Mouse (Mus musculus) testis, adult 2 months (tissue): ENCODE measurements around the gene Sptbn1. TPM values are rescaled to one million over a fixed set of nuclear protein-coding genes. Genes with fewer than 3 reads are reported as not detected.

ENCODE experiments used
- H3K27ac ChIP-seq: fragments of 200-500 bp; 2 replicates; pipeline ENCODE4 v1.5.1; 2012; ENCODE audit warnings: low read depth, low read length; ENCODE audit not compliant: control insufficient read depth, insufficient read depth
- H3K27me3 ChIP-seq: fragments of 200-500 bp; 2 replicates; pipeline ENCODE4 v1.6.1; 2012; ENCODE audit warnings: mild to moderate bottlenecking, low read length, moderate library complexity; ENCODE audit not compliant: control insufficient read depth, insufficient read depth
- H3K36me3 ChIP-seq: fragments of 200-500 bp; 2 replicates; pipeline ENCODE4 v1.6.1; 2012; ENCODE audit warnings: mild to moderate bottlenecking, low read length; ENCODE audit not compliant: control insufficient read depth, insufficient read depth
- H3K4me1 ChIP-seq: fragments of 200-500 bp; 2 replicates; pipeline ENCODE4 v1.6.1; 2012; ENCODE audit warnings: low read length; ENCODE audit not compliant: control insufficient read depth, insufficient read depth
- H3K4me3 ChIP-seq: fragments of 200-500 bp; 2 replicates; pipeline ENCODE4 v1.5.1; 2012; ENCODE audit warnings: low read depth, mild to moderate bottlenecking, low read length, moderate library complexity, mixed read lengths; ENCODE audit not compliant: control insufficient read depth
- CTCF ChIP-seq: fragments of 200-500 bp; IDR thresholded peaks from 2 replicates; pipeline ENCODE4 v1.5.1; 2012; ENCODE audit warnings: low read depth, mild to moderate bottlenecking, inconsistent platforms, low read length, moderate library complexity; ENCODE audit not compliant: control insufficient read depth, insufficient read depth, insufficient replicate concordance
- POLR2A ChIP-seq: fragments of 200-500 bp; IDR thresholded peaks from 2 replicates; pipeline ENCODE4 v1.6.1; 2012; ENCODE audit warnings: low read depth, mild to moderate bottlenecking, inconsistent platforms, low read length, moderate library complexity; ENCODE audit not compliant: control insufficient read depth
- polyA plus RNA-seq: library from polyadenylated mRNA; depleted of rRNA; stranded (reverse); fragments of >200 nt; gene quantifications from 2 replicates; pipeline ENCODE4 v1.2.3, GENCODE M21; 2012; rRNA removed

Sptbn1 gene
- 18.3 and 21.8 TPM in 2 replicates for polyA plus RNA-seq

DNA sequence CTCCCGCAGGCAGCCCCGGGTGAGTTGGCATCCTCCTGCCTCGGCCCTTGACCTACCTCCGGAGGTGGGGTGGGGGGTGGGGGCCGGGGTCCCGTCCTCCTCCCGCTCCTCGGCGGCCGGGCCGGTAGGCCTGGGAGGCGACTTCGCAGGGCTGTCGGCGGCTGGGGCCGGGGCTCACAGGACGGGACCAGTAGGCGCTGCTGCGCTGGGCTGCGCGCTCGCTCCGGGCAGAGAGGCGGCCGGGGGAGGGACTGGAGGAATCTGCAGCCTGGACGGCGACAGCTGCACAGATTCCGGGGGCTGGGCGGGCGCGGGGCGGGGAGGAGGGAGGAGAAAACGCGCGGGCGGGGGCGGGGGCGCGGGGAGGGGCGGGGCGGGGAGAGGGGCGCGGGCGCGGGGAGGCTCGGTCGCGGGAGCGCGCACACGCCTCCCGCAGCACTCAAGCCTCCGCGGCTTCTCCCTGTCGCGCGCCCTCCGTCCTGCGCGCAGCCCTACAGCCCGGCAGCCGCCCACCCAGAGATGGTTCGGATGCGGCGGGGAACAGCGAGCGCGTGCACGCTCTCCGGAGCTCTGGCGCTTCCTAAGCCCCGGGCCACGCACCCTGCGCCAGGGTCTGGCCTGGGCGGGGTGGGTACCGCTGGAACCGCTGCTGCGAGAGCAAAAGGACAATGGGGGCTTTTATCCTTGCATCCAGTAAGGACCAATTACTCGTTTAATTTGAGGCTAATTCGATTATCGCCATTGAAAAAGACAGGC lies at the start of gene Sptbn1:
Gene Sptbn1, minus strand, starts transcription at position 284 of the 756 bp plus-strand sequence.
- H3K27ac ChIP-seq, result peak within 1 kb of the TSS; percentile 77
- TF ChIP-seq POLR2A, result peak; percentile 55; the same call in 1 of the 2 replicates
- TF ChIP-seq CTCF, result no peak
- no peaks in the 10 kb centered on the region for H3K27me3 ChIP-seq
- H3K36me3 ChIP-seq, result no peaks in the 10 kb centered on the region
- peak within 1 kb of the TSS; percentile 90 for H3K4me3 ChIP-seq
- H3K4me1 ChIP-seq, result peaks cover 4% of the 10 kb centered on the region

GRCm38 (mm10) chr11:30294279-30294678 lies 26.3 kb upstream of the Sptbn1 start:
- Histone ChIP-seq H3K27ac (no peak overlapping the region), H3K4me3 (no peak overlapping the region), H3K27me3 (no peaks in the 10 kb centered on the region), H3K4me1 (peaks cover 2% of the 10 kb centered on the region; the same call in 1 of the 2 replicates), H3K36me3 (no peaks in the 10 kb centered on the region)
- TF ChIP-seq CTCF, result no peak
- no peak for TF ChIP-seq POLR2A

DNA sequence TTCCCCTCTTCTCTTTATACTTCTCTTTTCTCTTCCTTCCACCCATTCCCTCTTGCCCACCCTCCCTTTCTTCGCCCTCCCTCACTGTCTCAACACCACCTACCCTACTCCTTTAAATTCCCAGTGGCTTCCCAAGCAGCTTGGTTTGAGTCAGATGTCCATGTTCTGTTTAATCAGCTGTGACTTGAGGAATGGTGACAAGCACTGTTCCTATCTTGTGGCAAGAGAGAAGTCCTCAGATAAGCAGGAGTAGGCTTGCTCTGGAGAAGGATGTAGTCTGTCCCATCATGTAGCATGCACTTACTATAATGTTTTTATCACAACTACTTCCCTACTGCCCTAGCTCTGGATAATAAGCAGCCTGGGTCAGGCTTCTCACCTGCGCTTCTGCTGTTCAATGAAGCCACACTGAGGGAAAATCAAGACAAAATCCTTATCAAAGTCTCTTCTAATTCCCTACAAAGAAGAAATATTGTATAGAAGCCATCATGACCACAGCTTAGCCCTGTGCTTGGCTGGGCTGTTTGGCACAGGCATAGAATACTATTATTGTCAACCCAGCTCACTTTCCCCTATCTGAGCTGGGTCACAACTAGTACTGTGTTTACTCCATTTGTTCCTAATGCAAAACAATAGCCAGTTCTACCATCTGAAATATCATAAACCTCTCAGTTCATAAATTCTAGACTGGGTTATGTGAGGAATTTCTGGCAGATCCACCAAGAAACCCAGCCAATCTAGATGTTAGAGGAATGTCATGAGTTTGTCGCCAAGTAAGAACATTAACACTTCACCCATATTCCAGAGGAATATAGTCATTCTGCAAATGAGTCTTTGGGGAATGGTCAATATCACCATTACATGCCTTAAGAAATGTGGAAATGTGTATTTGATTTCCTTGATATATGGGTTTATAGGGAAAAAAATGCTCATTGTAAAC lies 24.5 kb upstream of the Sptbn1 start:
- TF ChIP-seq POLR2A (no peak), CTCF (no peak)
- H3K4me1 ChIP-seq, result peaks cover 2% of the 10 kb centered on the region; the same call in 1 of the 2 replicates
- no peaks in the 10 kb centered on the region for H3K36me3 ChIP-seq
- H3K4me3 ChIP-seq, result no peak overlapping the region
- no peaks in the 10 kb centered on the region for H3K27me3 ChIP-seq
- no peak overlapping the region; the same call in 1 of the 2 replicates for H3K27ac ChIP-seq

DNA sequence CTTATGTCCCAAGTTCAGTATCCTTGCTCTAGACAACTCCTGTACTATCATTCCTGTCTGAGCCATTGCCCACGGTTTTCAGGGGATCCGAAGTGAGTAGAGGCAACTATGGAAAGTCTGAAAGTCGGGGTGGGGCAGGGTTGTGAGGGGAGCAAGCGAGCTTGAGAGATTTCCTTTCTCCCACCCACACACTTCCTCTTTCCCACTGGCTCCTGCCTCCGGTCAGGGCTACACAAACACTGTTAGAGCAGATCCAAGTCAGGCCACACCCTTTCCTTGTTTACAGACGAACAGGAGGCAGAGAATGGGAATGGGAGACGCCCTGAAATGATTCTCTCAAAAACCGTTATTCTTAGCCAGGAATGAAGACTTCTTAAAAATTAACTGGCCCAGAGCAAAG lies 23.2 kb upstream of the Sptbn1 start:
- H3K27me3 ChIP-seq, result no peaks in the 10 kb centered on the region
- H3K4me1 ChIP-seq, result peaks cover 2% of the 10 kb centered on the region; the same call in 1 of the 2 replicates
- no peak overlapping the region for H3K4me3 ChIP-seq
- TF ChIP-seq CTCF, result no peak
- TF ChIP-seq POLR2A, result no peak
- H3K36me3 ChIP-seq, result no peaks in the 10 kb centered on the region
- no peak overlapping the region for H3K27ac ChIP-seq

DNA sequence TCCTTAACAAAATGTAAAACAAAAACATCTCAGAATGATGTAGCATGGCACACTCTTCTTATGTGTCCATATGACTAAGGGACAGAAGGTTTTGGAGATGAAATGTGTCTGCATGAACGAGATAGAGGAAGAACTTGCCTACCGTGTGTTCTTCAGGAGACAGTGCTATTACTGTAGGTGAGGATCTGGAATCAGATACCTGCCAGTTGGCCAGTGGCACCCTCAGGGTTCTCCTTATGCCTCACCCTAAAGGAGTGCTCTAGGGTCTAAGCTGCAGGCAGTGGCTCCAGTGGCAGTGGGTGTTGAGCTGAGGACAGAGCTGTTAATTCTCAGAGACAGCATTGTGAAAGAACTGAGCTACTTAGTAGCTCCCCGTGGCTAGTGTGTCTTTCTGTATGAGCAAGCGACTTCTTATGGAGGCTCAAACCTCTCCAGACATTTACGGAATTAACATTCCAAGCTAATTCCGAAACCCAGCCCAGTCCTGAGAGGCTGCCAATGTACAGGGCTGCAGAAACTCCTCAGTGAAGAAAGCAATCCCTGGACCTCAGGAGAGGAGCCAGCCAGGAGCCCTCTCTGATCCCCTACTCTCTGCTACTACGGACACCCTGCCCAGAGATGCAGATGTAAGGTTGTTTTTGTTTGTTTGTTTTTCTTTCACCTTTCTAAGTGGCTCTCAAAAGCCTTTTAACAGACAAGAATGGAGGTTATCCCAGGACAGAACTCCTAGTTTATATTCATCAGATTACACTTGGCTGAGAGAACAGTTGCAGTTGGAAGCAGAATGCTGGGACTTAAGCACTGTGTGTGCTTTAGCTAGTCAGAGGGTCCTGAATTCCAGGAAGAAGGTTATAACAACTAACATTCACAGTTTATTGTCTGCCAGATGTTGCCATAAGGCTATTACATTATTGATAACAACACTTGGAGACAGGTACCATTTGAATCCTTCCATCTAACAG lies 21.8 kb upstream of the Sptbn1 start:
- no peak overlapping the region for H3K4me3 ChIP-seq
- peak overlapping the region; percentile 39 for H3K27ac ChIP-seq
- TF ChIP-seq CTCF (no peak), POLR2A (no peak)
- H3K36me3 ChIP-seq, result no peaks in the 10 kb centered on the region
- H3K27me3 ChIP-seq, result no peaks in the 10 kb centered on the region
- H3K4me1 ChIP-seq, result peaks cover 2% of the 10 kb centered on the region; the same call in 1 of the 2 replicates

- Histone ChIP-seq H3K4me1 (peaks cover 2% of the 10 kb centered on the region; the same call in 1 of the 2 replicates), H3K27ac (no peak overlapping the region), H3K27me3 (no peaks in the 10 kb centered on the region)
Observed at GRCm38 (mm10) chr11:30288075-30288474, 20.1 kb upstream of the Sptbn1 start.

More at GRCm38 (mm10) chr11:30288075-30288474, 20.1 kb upstream of the Sptbn1 start:
- H3K36me3 ChIP-seq, result no peaks in the 10 kb centered on the region
- H3K4me3 ChIP-seq, result no peak overlapping the region
- TF ChIP-seq POLR2A, result no peak
